Mouse (Mus musculus): Measurements from ENCODE around the gene Ero1lb.
"Not testable (repeated sequence)": the region's sequence is repeated elsewhere in the genome, so short reads cannot be mapped to it uniquely, and the experiment has no call there.

GRCm38 (mm10) chr13:12642795-12643194 lies 77.1 kb downstream of the Ero1lb start:
- not testable (repeated sequence) for TF ChIP-seq CTCF (IDR thresholded peaks at IDR 0.05; ENCODE audit: control insufficient read depth, insufficient read depth, insufficient read length); MYOG (IDR thresholded peaks at IDR 0.05; ENCODE audit: control insufficient read depth, extremely low read depth, insufficient read length); MAX (IDR thresholded peaks at IDR 0.05); USF1 (IDR thresholded peaks at IDR 0.05; ENCODE audit: low read depth); CEBPB (IDR thresholded peaks at IDR 0.05; ENCODE audit: low read depth); MYOD1 (IDR thresholded peaks at IDR 0.05; ENCODE audit: control insufficient read depth, insufficient read length, low read depth)

Measured in C2C12 (cell line).